Mouse (Mus musculus) right cerebral cortex, postnatal 36 days (tissue): ENCODE results near the gene Apol9b.

Experiments used
- DNase-seq, 2 experiments: peaks; one replicate each; pipeline ENCODE4 v3.0.0; 2022; ENCODE audit warnings: low spot score in 2 of 2, mixed read lengths in 1 of 2

The Apol9b gene

DNA sequence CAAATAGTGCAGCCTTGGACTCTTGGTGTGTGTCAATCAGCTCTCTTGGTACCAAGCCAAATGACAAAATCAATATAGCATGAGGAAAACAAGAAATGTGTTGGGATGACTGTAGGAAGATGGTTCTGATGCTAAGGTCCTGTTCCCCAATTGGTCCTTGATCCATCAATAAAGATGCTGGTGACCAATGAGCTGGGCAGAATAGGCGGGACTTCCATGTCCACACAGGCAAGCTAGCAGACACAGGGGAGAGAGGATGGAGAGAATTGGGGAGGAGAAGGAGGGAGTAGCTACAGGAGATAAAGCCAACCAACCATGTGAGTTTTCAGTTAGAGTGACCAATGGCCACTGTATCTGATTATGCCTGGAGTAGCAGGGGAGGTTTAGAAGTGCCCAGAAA, 17.5 kb downstream of the Apol9b start:
- no peak for DNase-seq

DNA sequence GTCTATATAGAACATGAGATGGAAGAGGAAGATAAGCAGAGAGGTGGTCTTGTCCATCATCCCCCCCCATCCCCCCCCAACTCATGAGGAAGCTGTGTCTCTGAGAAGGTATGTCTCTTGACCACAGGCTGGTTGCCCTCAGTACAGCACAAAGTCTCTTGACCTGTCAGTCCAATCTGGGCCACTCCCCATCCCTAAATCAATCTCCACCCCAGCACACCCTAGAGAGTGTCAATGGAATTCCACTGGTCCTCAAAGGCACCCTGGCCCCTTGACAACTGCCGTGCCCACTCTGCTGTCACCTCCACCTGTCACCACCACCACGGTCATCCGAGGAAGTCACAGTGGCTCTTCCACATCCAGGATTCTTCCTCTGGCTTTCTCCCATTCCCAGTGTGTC, 19.6 kb downstream of the Apol9b start:
- DNase-seq: no peak

DNA sequence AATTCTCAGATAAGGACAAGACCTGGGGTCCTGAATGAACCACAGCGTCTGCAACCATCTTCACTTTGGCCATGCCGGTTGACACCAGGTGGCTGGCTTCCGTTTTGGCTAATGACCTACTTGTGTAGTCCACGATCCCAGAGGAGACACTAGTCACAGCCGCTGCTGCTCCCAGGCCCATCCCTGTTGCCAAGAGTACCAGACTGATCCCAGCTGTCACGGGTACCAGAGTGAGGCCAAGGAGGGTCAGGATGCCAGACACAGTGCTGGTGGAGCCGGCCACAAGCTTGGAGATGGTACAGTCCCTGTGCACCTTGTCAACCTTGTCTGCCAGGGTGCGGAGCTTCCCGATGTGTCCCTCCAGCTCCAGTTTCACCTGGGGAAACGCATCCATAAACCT, 20.9 kb downstream of the Apol9b start:
- no peak for DNase-seq

DNA sequence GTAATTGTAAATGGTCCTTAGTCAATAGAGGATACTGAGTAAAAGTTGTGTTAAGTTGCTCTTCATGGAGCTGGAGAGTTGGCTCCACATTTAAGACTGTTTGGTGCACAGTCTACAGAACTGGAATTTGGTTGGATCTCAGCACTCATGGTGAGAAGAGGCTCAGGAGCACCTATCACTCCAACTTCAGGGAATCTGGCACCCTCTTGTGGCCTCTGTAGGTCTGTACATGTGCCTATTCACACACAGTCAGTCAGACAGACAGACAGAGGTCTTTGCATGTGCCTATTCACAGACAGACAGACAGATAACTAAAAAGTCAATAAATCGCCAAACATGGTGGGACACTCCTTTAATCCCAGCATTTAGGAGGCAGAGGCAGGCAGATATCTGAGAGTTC, 21.6 kb downstream of the Apol9b start:
- no peak for DNase-seq

DNA sequence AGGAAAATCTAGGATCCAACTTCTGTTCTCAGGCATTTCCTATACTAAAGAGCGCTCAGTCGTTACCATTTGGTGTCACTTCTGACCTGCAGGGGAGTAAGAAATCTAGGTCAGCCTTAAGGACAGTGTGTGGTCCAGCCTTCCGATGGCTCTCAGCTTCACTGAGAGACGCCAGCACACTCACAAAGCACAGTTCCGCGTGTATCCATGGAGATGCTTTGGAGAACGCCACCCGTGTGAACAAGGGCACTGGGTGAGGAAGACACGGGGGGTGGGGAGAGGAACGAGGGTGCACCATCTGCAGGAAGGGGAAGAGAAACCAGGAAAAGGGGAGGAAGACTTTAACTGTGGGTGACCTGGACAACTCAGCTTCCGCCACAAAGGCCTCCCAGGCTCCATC, 23.6 kb downstream of the Apol9b start:
- no peak for DNase-seq

DNA sequence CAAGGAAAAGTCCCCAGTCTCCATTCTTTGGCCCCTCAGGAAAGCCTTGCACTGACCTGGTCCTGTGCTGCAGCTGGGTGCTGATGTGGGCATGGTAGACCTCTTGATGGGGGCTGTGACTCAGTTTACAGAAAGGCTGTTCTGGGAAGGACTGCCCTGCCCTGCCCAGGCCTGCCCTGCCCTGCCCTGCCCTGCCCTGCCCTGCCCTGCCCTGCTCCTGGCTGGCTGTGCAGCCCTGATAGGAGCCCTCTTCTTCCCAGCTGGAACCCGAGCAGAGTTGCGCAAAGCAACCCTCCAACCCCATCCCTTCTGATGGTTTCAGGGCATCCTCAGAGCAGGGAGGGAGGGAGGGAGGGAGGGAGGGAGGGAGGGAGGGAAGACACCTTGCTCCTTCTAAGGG, 26.3 kb downstream of the Apol9b start:
- no peak for DNase-seq

DNA sequence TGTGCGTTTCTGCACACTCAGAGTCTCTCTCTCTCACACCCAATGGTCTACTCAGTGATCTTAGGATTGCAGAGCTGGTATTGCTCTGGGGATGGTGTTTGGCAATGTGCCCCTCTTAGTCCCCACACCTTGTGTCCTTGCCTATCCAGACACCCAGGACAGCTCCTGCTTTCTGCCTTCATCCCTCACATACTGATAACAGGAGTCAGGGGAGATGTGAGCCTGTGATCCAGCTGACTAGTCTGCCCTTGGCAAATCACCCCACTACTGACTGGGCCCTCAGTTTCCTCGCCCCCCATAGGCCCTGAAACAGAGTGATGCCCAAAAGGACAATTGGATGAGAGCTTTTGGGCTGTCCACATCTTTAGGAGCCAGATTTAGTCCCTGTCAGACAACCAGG, 27.2 kb downstream of the Apol9b start:
- DNase-seq: no peak

DNA sequence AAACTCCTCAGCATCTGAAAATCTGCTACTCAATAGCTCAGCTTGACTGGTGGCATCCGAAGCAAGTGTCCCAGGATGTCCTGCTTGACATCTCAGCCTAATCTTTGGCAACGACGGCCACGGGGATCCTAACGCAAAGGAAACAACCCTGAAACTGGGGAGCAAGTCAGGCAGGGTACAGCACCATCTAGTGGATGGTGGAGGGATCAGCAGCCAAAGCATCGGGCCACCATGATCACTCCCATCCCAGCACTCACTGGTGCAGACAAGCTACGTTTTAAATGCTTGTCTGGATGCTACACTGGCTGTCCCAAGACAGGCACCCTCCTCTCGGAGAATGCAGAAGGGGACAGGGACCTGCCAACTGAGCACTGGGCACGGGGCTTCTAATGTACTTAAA, 28.0 kb downstream of the Apol9b start, which contains the start of gene Apol8:
Gene Apol8, minus strand, starts transcription at position 156 of the 400 bp plus-strand sequence.
- DNase-seq: no peak

DNA sequence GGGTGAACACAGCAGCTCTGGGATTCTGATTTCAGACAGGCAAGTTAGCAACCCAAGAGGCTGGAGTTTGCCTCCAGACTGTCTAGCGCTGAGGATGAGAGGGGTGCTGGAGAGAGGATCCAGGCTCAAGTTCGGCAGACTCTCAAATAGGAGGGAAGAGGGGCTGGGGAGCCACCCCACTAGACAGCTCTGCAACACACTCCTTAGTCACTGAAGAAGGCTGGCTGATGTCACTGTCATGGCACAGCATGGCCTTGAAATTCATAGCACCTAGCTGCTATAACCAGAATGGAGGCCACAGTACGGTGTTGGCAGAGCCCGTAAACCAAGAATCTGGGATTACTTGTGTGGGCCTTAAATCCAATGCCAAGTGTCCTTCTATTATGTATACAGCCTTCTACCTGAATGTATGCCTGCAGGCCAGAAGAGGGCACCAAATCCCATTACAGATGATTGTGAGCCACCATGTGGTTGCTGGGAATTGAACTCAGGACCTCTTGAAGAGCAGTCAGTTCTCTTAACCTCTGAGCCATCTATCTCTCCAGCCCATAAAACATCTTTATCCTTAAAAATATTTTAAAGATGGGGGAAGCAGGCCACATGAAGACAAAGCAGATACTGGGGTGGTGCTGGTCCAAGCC, 28.9 kb downstream of the Apol9b start:
- no peak for DNase-seq

DNA sequence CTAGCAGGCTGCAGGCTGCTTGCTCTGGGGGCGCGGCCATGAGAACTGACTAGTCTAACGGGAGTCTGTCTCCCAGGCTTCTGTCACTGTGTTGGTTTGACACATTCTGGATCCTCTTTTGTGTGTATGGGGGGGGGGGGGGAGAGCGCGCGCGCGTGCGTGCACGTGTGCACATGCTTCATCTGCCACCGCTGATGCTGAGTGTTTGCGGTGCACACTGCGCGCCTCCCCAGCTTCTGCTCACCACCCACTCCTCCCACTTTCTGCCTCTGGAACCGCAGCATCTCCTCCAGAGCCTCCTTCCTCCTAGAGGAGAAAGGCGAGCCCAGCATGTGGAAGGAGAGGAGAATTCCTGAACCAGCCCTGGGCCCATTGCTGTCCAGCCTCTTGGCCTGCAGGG, 31.2 kb downstream of the Apol9b start:
- no peak for DNase-seq

DNA sequence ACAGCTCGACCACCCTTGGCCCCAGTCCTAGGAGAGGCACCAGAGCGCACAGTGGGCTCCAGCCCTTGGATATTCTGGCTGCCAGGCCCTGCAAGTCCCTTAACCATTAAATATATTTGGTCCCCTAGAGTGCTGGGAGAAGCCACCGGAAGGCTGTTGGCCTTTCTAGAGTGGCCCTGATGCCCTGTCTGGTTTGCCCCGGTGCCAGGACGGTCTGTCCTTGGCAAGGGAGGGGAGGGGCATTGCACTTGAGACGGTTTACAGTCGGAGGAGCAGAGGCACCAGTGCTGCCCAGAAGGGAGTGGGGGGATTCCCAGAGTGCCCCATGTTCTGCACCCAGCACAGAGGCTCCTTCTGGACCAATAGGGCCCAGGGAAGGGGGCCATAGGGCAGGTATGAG, 32.2 kb downstream of the Apol9b start:
- no peak for DNase-seq

DNA sequence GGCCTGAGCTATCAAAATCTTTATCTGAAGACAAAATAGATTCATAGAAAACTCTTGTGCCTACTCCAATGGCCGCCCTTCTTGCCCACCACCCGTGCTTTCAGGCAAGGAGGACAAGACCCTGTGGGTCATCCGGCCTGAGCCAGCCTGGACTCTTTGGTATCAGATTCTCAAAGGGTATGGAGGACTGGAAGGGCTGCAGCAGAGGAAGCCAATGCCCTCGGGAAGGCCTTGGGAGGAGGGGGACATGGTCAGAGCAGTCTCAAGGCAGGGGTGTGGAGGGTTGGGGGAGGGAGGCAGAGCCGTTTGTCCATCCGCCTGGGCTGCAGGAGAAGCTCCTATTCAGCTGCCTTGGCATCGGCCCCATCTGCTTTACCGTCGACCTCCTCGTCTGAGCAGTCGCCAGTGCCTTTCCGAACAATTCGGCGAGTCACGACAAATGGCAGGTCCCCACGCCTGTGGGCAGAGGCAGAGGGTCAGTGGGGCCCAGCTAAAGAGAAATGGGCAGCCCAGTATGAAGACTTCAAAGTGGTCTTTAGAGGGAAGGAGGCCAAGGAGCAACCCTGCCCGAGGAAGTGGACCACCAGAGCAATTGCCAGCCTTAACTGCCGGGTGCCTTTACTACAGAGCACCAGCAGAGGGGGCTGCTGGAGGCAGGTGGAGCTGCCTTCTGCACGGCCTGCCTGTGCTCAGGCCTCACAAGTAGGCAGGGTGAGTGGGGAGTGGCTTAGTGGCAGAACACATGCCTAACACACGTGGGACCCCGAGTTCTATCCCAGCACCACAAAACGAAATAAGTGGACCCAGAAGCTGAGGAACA, 32.9 kb downstream of the Apol9b start:
- no peak for DNase-seq

DNA sequence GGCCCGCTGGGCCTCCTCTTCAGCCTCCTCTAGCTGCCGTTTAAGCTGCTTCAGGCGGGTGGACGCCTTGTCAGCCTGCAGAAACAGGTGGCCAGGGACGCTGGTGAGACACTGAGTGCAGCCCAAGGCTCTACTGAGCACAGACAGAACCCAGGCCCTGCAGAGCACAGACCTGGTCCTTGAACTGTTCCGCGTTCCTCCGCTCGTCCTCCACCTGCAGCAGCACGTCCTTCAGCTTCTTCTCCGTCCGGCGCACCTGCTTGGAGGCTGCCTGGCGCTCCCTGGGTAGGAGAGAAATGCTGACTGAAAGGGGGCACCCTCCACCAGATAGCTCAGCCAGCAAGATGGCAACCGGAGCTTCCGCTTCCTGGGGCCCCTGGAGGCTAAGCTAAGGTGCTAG, 34.2 kb downstream of the Apol9b start:
- no peak for DNase-seq

DNA sequence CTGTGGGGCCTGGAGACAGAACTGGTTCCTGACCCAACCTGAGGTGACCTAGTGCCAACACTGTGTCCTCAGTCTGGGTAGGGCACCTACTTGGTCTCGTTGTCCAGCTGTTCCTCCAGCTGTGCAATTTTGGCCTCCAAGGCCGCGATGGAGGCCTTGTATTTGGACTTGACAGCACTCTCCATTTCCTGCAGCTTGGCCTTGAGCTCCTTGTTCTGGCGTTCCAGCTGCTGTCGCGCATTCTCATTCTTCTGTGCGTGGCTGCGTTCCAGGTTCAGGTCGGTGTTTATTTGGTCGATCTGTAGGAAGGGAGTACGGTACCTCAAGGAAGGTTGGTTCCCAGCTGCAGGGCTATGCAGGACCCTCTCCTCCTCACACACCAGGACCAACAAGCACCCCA, 34.9 kb downstream of the Apol9b start:
- no peak for DNase-seq

DNA sequence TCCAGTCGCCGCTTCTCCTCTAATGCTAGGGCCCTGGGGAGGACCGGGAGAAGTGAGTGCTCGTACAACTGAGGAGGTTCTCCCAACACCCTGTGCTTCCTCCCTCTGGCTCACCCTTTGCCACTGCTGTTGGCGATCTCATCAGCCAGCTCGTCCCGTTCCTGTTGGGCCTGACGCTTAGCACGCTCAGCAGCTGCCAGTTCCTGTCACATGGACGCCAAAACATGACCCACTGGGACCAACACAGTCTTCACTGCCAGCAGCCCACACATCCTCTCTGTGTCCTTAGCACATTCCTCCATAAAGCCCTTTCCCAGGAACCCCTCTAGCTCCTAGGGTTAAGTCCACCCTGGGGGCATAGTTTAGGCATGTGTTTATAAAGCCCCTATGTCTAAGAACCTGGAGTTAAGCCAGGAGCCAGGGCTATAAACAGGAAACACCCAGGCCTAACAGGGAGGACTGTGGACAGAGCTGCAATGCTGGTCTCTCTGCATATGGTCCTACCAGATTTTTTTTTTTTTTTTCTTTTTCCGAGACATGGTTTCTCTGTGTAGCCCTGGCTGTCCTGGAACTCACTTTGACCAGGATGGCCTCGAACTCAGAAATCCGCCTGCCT, 35.7 kb downstream of the Apol9b start:
- no peak for DNase-seq

DNA sequence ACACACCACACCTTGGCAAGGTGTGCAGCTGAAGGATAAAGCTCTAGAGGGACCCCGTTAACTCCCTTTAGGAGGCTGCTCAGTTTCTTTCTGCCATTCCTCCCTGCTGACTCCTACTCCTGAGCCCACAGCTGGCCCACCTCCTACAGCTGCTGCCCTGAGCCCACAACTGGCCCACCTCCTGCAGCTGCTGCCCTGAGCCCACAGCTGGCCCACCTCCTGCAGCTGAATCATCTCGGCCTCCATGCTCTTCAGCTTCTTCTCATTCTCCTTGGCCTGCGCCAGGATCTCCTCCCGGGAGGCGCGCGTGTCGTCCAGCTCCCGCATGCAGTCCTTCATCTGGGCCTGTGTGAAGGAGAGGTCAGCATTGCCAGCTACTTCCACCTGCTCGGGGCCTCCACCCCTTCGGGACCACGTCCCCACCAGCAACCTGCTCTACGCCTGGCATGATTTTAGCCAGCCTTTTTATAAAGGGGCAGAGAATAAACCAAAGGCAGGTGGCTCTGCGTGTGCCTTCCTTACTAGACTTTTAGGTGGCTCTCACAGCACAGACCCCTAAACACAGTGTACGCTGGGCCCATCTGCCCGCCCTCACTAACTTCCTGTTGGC, 36.8 kb downstream of the Apol9b start:
- DNase-seq: no peak

DNA sequence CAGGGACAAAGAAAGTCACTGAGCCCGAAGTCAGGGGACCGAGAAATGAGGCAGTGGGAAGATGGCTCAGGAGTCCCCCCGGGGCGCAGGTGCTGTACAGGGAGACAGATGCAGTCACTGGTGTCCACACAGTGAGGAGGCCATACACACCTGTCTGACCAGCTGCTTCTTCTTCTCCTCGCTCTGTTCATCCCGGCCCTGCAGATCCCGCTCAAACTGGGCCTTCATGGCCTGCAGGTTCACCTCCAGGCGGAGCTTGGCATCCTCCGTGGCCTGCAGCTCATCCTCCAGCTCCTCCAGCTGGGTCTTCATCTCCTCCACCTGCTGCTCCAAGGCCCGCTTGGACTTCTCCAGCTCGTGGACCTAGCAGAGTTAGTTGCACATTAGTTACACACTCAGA, 38.1 kb downstream of the Apol9b start:
- DNase-seq: no peak

DNA sequence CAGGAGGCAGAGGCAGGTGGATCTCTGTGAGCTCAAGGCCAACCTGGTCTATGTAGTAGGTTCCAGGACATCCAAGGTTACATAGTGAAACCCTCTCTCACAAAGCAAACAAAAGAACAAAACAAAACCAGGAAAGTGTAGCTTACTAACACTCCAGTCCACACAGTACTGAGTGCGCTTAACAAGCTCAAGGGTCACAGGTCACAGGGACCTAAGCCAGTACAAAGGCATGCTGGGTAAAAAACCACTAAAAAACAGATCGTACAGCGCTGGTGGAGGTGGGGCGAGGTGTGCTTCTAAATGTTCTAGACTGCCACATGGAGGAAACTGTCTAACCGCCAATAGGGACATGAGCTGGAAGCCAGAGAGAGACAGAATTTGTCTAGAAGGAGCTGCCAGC, 41.5 kb downstream of the Apol9b start:
- DNase-seq: no peak

DNA sequence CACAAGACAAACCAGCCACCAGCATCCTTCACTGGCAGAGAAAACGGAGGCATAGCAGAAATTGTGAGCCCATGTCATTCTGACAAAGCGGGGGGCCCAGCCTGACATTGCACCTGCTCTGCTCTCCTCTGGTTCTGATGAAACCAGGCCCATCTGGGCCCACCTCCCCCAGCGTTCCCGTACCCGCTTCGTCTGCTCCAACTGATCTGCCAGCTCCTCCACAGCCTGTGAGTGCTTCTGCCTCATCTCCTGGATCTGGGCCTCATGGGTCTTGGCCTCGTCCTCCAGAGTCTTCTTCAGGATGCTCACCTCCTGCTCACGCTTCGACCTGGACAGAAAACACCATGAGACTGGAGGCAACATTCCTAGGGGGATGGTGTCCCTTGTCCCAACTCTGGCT, 42.1 kb downstream of the Apol9b start:
- DNase-seq: no peak

DNA sequence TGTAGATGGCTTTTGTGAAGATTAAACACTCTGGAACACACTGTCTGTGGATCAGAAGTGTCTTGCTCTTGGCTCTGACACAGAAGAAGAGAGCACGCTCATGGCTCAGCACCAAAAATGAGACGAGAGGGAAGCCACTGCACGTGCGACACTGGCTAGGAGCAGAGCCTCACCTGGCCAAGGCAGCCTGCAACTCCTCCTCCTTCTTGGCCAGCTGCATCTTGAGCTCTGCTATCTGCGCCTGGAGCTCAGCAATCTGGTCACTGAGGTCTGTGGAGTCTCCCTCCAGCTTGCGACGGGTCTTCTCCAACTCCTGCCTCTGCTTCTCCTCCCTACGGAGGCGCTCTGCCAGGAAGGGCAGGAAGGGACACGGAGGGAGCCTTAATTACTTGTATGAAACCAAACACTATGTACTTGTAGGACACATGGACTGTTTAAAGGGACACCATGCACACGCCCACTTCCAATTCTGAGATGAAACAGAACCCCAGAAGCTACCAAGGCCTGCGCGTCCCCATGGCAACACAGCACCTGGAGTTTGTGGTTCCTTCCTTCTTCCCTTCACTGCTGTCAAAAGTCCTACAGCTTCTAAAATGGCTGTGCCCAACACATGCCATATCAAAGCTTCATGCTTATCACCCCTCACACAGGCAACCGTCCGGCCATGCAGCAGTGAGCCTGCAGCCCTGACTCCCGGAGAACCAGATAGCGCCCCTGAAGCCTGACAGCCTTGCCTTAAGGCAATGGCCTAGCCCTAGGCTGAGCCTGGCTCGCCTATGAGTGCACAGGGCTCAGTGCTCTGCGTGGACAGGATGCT, 44.5 kb downstream of the Apol9b start:
- DNase-seq: no peak

DNA sequence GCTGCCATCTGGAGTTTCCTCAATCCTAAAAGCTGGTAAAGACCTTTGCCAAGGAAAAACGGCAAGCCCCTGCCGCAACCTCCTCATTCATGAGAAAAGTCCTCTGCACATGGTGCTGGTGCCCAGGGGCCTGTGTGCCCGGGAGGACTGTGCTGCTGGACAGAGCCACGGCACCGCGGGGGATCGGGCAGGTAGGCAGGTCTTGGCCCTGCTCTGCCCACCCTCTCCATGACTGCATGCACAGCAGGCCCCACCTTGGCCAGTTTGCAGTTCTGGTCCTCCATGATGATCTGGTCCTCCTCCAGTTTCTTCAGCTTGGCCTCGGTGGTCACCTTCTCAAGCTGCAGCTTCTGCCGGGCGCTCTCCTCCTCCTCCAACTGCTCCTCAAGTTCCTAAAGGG, 45.5 kb downstream of the Apol9b start:
- DNase-seq: no peak
